Mouse (Mus musculus) embryonic stem cell, embryonic (primary cell): Measurements from ENCODE around the gene Ccr1l1.
"Not testable (repeated sequence)": the region's sequence is repeated elsewhere in the genome, so short reads cannot be mapped to it uniquely, and the experiment has no call there.

ENCODE experiments used
- CTCF ChIA-PET, 4 experiments: fragments of 300-600 bp in 2 of 4; fragments of 350-600 bp in 2 of 4; sonication (Branson Sonifier 250); formaldehyde crosslinking; loops; one replicate each; lab custom pipeline; 2022; ENCODE audit warnings: inconsistent platforms in 2 of 4; lab: Charles Lee
- POLR2A ChIA-PET, 4 experiments: fragments of 300-600 bp in 2 of 4; fragments of 350-600 bp in 2 of 4; sonication (Branson Sonifier 250); formaldehyde crosslinking; loops; one replicate each; lab custom pipeline; 2022; ENCODE audit warnings: antibody characterized with exemption in 4 of 4, inconsistent platforms in 1 of 4; lab: Charles Lee

The Ccr1l1 gene

GRCm38 (mm10) chr9:123966858-123967495, 11.2 kb downstream of the Ccr1l1 start:
- POLR2A ChIA-PET, CTCF ChIA-PET: not testable (repeated sequence)

- POLR2A ChIA-PET: interaction anchor here in 1 of 4 experiments (1.1 to 1.2 kb wide), 2 partner anchors 12 to 40 kb away, joined by 3 read pairs; no protein-coding TSS in a partner anchor
- CTCF ChIA-PET: no interaction called here
Observed at GRCm38 (mm10) chr9:123964776-123965175, 13.4 kb downstream of the Ccr1l1 start.

GRCm38 (mm10) chr9:123960161-123960560, 18.0 kb downstream of the Ccr1l1 start:
- CTCF ChIA-PET: no interaction called here
- POLR2A ChIA-PET: interaction anchor here in 1 of 4 experiments (1.0 kb wide), 1 partner anchor 32 kb away, joined by 3 read pairs; no protein-coding TSS in a partner anchor

- POLR2A ChIA-PET: no interaction called here
- CTCF ChIA-PET: no interaction called here
Observed at GRCm38 (mm10) chr9:123957911-123958413, 20.2 kb downstream of the Ccr1l1 start.

- POLR2A ChIA-PET: no interaction called here
- CTCF ChIA-PET: no interaction called here
Observed at GRCm38 (mm10) chr9:123956892-123957291, 21.3 kb downstream of the Ccr1l1 start.

GRCm38 (mm10) chr9:123953551-123953950, 24.7 kb downstream of the Ccr1l1 start:
- ChIA-PET POLR2A (no interaction called here), CTCF (no interaction called here)

- ChIA-PET CTCF (no interaction called here), POLR2A (interaction anchor here in 1 of 4 experiments (0.8 kb wide), 1 partner anchor 15 kb away, joined by 3 read pairs; no protein-coding TSS in a partner anchor)
Observed at GRCm38 (mm10) chr9:123951176-123951575, 27.0 kb downstream of the Ccr1l1 start.

- POLR2A ChIA-PET: no interaction called here
- CTCF ChIA-PET: no interaction called here
Observed at GRCm38 (mm10) chr9:123949432-123949831, 28.8 kb downstream of the Ccr1l1 start.

- CTCF ChIA-PET: interaction anchor here in 1 of 4 experiments (0.9 kb wide), 1 partner anchor 85 kb away, joined by 4 read pairs; no protein-coding TSS in a partner anchor
Observed at GRCm38 (mm10) chr9:123947815-123948214, 30.4 kb downstream of the Ccr1l1 start.

GRCm38 (mm10) chr9:123942025-123942424, 36.2 kb downstream of the Ccr1l1 start:
- CTCF ChIA-PET: interaction anchor here in 1 of 4 experiments (0.8 kb wide), 1 partner anchor 16 kb away, joined by 3 read pairs; no protein-coding TSS in a partner anchor

More at GRCm38 (mm10) chr9:123947815-123948214, 30.4 kb downstream of the Ccr1l1 start:
- POLR2A ChIA-PET: no interaction called here

GRCm38 (mm10) chr9:123941316-123941715, 36.9 kb downstream of the Ccr1l1 start:
- ChIA-PET POLR2A (no interaction called here), CTCF (no interaction called here)

More at GRCm38 (mm10) chr9:123942025-123942424, 36.2 kb downstream of the Ccr1l1 start:
- POLR2A ChIA-PET: no interaction called here

GRCm38 (mm10) chr9:123940628-123941027, 37.6 kb downstream of the Ccr1l1 start:
- CTCF ChIA-PET: no interaction called here
- POLR2A ChIA-PET: no interaction called here

GRCm38 (mm10) chr9:123940168-123940567, 38.0 kb downstream of the Ccr1l1 start:
- POLR2A ChIA-PET: no interaction called here
- CTCF ChIA-PET: no interaction called here

- POLR2A ChIA-PET: no interaction called here
- CTCF ChIA-PET: no interaction called here
Observed at GRCm38 (mm10) chr9:123937989-123938388, 40.2 kb downstream of the Ccr1l1 start.

- POLR2A ChIA-PET: interaction anchor here in 3 of 4 experiments (0.6 to 1.2 kb wide), 4 partner anchors 9 to 473 kb away, joined by 3 to 4 read pairs (median 4); no protein-coding TSS in a partner anchor
Observed at GRCm38 (mm10) chr9:123936604-123937280, 41.5 kb downstream of the Ccr1l1 start.

GRCm38 (mm10) chr9:123935776-123936175, 42.4 kb downstream of the Ccr1l1 start:
- ChIA-PET POLR2A (interaction anchor here in 2 of 4 experiments (0.9 to 1.2 kb wide), 2 partner anchors 16 to 474 kb away, joined by 3 read pairs; no protein-coding TSS in a partner anchor), CTCF (interaction anchor here in 1 of 4 experiments (0.6 kb wide), 1 partner anchor 669 kb away, joined by 4 read pairs; no protein-coding TSS in a partner anchor)

More at GRCm38 (mm10) chr9:123936604-123937280, 41.5 kb downstream of the Ccr1l1 start:
- CTCF ChIA-PET: no interaction called here

- POLR2A ChIA-PET: interaction anchor here in 3 of 4 experiments (0.6 to 1.2 kb wide), 3 partner anchors 16 to 475 kb away, joined by 3 to 8 read pairs (median 3); no protein-coding TSS in a partner anchor
- CTCF ChIA-PET: interaction anchor here in 1 of 4 experiments (0.6 kb wide), 1 partner anchor 669 kb away, joined by 4 read pairs; no protein-coding TSS in a partner anchor
Observed at GRCm38 (mm10) chr9:123935346-123935745, 42.9 kb downstream of the Ccr1l1 start.

- CTCF ChIA-PET: no interaction called here
- POLR2A ChIA-PET: interaction anchor here in 1 of 4 experiments (0.6 to 1.0 kb wide), 2 partner anchors 9 to 18 kb away, joined by 3 to 4 read pairs; no protein-coding TSS in a partner anchor
Observed at GRCm38 (mm10) chr9:123933716-123934445, 44.3 kb downstream of the Ccr1l1 start.
